Mouse (Mus musculus) ovary, postnatal 14 days (tissue): ENCODE results near the gene Abhd17a.

ENCODE experiments used
- DNase-seq: peaks from one replicate; pipeline ENCODE4 v3.0.0; 2022; ENCODE audit warnings: low spot score

Gene Abhd17a

DNA sequence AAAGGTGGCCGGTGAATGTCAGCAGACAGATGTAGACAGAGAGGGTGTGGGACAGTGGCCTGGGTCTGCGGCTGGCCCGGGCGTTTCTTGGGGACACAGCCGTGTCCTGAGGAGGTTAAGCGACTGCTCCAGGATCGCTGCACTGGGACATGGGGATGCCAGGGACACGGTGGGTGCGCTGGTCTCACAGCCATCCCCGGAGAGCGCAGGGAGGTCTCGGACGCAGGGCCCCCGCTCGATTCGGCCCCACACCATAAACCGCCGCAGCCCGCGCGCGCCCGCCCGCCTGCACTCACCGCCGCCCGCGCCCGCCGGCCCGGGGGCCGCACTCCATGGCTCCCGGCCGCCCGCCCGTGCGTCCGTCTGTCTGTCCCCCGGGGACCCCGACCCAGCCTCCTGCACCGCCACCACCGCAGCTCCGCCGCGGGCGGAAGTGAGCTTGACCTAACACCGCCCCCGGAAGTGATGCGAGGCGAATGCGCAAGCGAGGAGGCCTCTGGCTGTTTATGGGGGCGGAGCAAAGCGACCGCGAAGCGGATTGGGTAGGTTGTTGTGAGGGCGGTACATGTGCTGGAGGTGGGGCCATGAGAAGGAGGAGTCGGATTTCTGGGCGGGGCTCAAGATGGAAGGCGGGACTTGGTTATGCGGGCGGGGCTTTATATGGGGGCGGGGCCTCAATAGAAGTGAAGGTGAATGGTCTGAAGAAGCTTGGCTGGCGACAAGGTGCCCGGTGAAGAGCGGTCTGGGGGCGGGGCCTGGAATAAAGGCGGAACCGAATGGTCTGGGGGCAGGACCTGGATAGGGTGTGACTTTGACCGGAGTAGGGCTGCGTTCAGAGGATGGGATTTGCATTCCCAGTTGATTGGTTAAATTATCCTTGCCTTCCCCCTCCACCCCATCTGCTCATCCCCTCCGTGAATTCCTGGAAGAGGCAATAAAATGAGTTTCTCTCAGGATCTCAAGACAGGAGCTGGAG is at the start of gene Abhd17a:
Gene Abhd17a, minus strand, starts transcription at position 463 of the 976 bp plus-strand sequence.
- peak; percentile 90 for DNase-seq

- DNase-seq = no peak
Observed at GRCm38 (mm10) chr10:80635345-80635744, 45.2 kb upstream of the Abhd17a start.

GRCm38 (mm10) chr10:80628925-80629324 is 38.8 kb upstream of the Abhd17a start:
- no peak for DNase-seq

GRCm38 (mm10) chr10:80627685-80628084 is 37.5 kb upstream of the Abhd17a start:
- no peak for DNase-seq

DNA sequence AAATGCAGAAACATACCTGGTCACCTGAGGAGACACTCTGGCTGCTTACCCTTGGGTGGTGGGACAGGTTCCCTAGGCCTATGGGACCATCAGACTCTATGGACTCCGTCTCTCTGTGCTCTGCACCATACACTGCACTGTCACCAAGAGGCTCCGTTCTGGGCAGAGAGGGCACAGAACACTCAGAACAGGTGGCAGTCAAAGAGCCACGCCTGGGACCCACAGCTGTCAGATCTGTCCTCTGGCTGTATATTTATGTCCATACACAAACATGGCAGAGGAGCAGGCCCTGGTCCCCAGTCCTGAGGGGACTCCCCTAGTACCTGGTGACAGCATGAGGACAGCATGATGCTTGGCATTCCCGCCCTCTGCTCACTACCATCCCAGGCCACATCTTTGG is 35.6 kb upstream of the Abhd17a start:
- no peak for DNase-seq

GRCm38 (mm10) chr10:80623457-80624191 is 33.5 kb upstream of the Abhd17a start:
- no peak for DNase-seq

GRCm38 (mm10) chr10:80622661-80623456 is 32.7 kb upstream of the Abhd17a start, which contains the start of gene Csnk1g2:
Gene Csnk1g2, plus strand, starts transcription at chr10:80622838.
- DNase-seq = peak; percentile 43

- peak; percentile 99 for DNase-seq
Observed at GRCm38 (mm10) chr10:80621940-80622660, 32.0 kb upstream of the Abhd17a start.

DNA sequence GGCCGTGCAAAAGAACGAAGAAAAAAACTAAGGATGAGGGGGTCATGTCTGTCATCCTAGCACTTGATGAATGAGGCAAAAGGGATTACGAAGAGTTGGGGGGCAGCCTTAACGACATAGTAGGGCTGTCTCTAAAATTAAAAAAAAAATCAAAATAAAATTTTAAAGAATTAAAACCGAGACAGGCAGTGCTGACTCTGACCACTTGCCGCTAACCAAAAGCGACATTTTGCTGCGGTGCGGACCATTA is 31.5 kb upstream of the Abhd17a start:
- DNase-seq = no peak

- DNase-seq = no peak
Observed at GRCm38 (mm10) chr10:80620796-80621689, 30.9 kb upstream of the Abhd17a start.

- DNase-seq = no peak
Observed at GRCm38 (mm10) chr10:80620365-80620764, 30.2 kb upstream of the Abhd17a start.

GRCm38 (mm10) chr10:80619465-80620244 is 29.5 kb upstream of the Abhd17a start:
- DNase-seq = no peak

GRCm38 (mm10) chr10:80618181-80618580 is 28.0 kb upstream of the Abhd17a start:
- DNase-seq = no peak

- no peak for DNase-seq
Observed at GRCm38 (mm10) chr10:80614351-80614750, 24.2 kb upstream of the Abhd17a start.

DNA sequence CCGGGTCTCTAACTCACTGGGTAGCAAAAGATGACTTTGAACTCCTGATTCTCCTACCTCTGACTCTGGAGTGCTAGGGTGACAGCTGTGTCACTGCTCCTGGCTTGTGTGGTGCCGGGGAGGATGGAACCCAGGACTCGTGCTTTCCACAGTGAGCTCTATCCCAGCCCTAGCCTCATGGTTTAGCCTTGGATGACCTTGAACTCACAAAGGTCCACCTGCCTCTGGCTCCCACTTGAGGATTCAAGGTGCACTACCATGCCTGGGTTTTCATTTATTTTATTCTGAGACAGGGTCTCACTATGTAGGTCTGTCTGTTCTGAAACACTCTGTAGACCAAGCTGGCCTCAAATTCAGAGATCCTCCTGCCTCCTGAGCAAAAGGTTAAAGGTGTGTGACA is 23.7 kb upstream of the Abhd17a start:
- DNase-seq = no peak

DNA sequence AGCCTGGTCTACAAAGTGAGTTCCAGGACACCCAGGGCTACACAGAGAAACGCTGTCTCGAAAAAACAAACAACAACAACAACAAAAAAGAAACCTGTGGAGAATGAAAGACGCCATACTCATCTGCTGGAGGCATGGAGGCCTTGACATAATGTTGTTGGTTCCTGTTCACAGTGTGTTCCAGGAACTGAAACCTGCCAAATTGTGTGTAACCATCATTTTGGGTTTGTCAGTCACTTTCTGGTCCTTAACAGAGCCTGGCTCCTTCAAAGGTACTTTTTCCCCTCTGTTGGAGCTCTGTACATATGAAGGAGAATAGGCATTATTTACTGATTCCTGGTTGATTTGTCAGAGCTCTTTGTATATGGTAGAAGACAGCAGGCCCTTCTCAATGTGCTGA is 21.8 kb upstream of the Abhd17a start:
- DNase-seq = no peak

- DNase-seq = no peak
Observed at GRCm38 (mm10) chr10:80611024-80611423, 20.9 kb upstream of the Abhd17a start.

GRCm38 (mm10) chr10:80610116-80610785 is 20.1 kb upstream of the Abhd17a start:
- DNase-seq = no peak

DNA sequence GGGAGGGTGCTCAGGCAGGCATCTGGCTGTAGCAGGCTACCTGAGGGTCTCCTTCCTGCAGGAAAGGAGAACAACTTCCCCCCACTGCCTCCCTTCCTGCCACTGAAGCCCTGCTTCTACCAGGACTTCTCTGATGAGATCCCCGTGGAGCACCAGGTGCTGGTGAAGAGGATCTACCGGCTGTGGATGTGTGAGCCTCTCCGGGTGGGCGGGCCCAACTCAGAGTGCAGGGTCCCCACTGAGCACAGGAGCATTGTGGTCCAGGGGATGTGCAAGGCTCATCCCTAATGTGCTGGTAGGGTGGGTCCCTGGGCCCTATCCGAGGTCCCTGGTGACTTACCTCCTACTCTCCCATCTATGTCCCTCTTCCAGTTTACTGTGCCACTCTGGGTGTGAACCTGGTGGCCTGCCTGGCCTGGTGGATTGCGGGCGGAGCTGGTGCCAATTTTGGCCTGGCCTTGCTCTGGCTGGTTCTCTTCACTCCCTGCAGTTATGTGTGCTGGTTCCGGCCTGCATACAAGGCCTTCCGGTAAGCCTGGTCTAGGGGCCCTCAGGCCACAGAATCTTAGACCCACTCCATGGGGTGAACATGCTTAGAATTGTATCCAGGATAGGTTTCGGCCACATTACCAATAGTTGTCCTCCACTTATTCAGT is 19.3 kb upstream of the Abhd17a start:
- DNase-seq = no peak
